Mouse (Mus musculus) heart, embryonic 14.5 days (tissue): ENCODE data around the gene Atp7b. TPM values are rescaled to one million over a fixed set of nuclear protein-coding genes. Genes with fewer than 3 reads are reported as not detected.

Source experiments
- ATAC-seq: fragments of 200-750 bp; cut with Nextera tagmentation; 2 replicates; pipeline ENCODE4 v1.8.0; 2017; ENCODE audit warnings: low read depth, moderate TSS enrichment; ENCODE audit not compliant: insufficient number of reproducible peaks, insufficient read depth, low FRiP score
- H3K27ac ChIP-seq, 2 experiments: fragments of 200-500 bp in 1 of 2; fragments of 300-500 bp in 1 of 2; sonication (generic) in 1 of 2; replicated peaks in 1 of 2; 2 replicates each; pipeline ENCODE4 v1.5.1; 2012 to 2014; ENCODE audit warnings: low read depth in 2 of 2, low read length in 2 of 2, control low read depth in 1 of 2, mild to moderate bottlenecking in 1 of 2, mixed read lengths in 1 of 2; ENCODE audit not compliant: control insufficient read depth in 1 of 2, insufficient read depth in 1 of 2
- H3K27me3 ChIP-seq: fragments of 300-500 bp; sonication (generic); 2 replicates; pipeline ENCODE4 v1.6.1; 2014; ENCODE audit warnings: mild to moderate bottlenecking, low read length, control low read depth; ENCODE audit not compliant: control insufficient read depth, insufficient read depth
- H3K36me3 ChIP-seq: fragments of 300-500 bp; sonication (generic); 2 replicates; pipeline ENCODE4 v1.6.1; 2014; ENCODE audit warnings: mild to moderate bottlenecking, control low read depth, low read length, mixed read lengths; ENCODE audit not compliant: control insufficient read depth, insufficient read depth
- H3K4me1 ChIP-seq, 2 experiments: fragments of 200-500 bp in 1 of 2; fragments of 300-500 bp in 1 of 2; sonication (generic) in 1 of 2; 2 replicates each; pipeline ENCODE4 v1.6.1; 2012 to 2014; ENCODE audit warnings: low read length in 2 of 2, control low read depth in 1 of 2, mixed read lengths in 1 of 2; ENCODE audit not compliant: control insufficient read depth in 2 of 2, insufficient read depth in 2 of 2
- H3K4me2 ChIP-seq: fragments of 300-500 bp; sonication (generic); 2 replicates; pipeline ENCODE4 v1.6.1; 2014; ENCODE audit warnings: mild to moderate bottlenecking, low read length
- H3K4me3 ChIP-seq, 2 experiments: fragments of 200-500 bp in 1 of 2; fragments of 300-500 bp in 1 of 2; sonication (generic) in 1 of 2; 2 replicates each; pipeline ENCODE4 v1.5.1; 2012 to 2014; ENCODE audit warnings: low read length in 2 of 2, mild to moderate bottlenecking in 2 of 2, control low read depth in 1 of 2, low read depth in 1 of 2, moderate library complexity in 1 of 2; ENCODE audit not compliant: control insufficient read depth in 1 of 2, insufficient read depth in 1 of 2
- H3K9ac ChIP-seq: fragments of 300-500 bp; sonication (generic); 2 replicates; pipeline ENCODE4 v1.6.1; 2014; ENCODE audit warnings: mild to moderate bottlenecking, low read length
- H3K9me3 ChIP-seq: fragments of 300-500 bp; sonication (generic); 2 replicates; pipeline ENCODE4 v1.6.1; 2016; ENCODE audit warnings: low read length, control low read depth; ENCODE audit not compliant: control insufficient read depth
- WGBS: fragments of 180-500 bp; shearing (Covaris S2); extraction: QIAGEN DNeasy Blood & Tissue Kit; methylation state at CpG from one replicate; pipeline ENCODE4 v1.1.7; 2014; 5-methylcytosine and 5-hydroxymethylcytosine counted together
- polyA plus RNA-seq: library from polyadenylated mRNA; unstranded; fragments of >200 nt; fragmentation: Nextera tagmentation; extraction: Ambion mirVana; gene quantifications from 2 replicates; pipeline ENCODE4 v1.2.1, GENCODE M21; 2014

Atp7b gene
- polyA plus RNA-seq, 1 experiment from 2014 or later, result 1.1 TPM

GRCm38 (mm10) chr8:21995181-21995580 lies 64.9 kb downstream of the Atp7b start:
- H3K27me3 ChIP-seq, result no peaks in the 10 kb centered on the region
- no peak overlapping the region for H3K9ac ChIP-seq
- H3K4me2 ChIP-seq, result no peak overlapping the region
- H3K4me1 ChIP-seq, result no peaks in the 10 kb centered on the region
- 46% methylated on average over 3 of the region's 3 CpGs for WGBS
- no peaks in the 10 kb centered on the region for H3K9me3 ChIP-seq
- H3K27ac ChIP-seq, result no peak overlapping the region
- no peak for ATAC-seq
- H3K36me3 ChIP-seq, result no peaks in the 10 kb centered on the region
- H3K4me3 ChIP-seq, result no peak overlapping the region

GRCm38 (mm10) chr8:21992184-21992583 lies 67.9 kb downstream of the Atp7b start:
- Histone ChIP-seq H3K9me3 (no peaks in the 10 kb centered on the region), H3K4me3 (no peak overlapping the region), H3K27ac (no peak overlapping the region), H3K36me3 (no peaks in the 10 kb centered on the region), H3K4me2 (no peak overlapping the region), H3K9ac (no peak overlapping the region), H3K4me1 (no peaks in the 10 kb centered on the region), H3K27me3 (no peaks in the 10 kb centered on the region)
- WGBS, result 19% methylated on average over 6 of the region's 6 CpGs
- no peak for ATAC-seq

GRCm38 (mm10) chr8:21981664-21982337 lies 78.3 kb downstream of the Atp7b start:
- Histone ChIP-seq H3K36me3 (no peaks in the 10 kb centered on the region), H3K4me3 (no peak overlapping the region), H3K4me2 (no peak overlapping the region), H3K9ac (no peak overlapping the region), H3K27ac (no peak overlapping the region), H3K4me1 (no peaks in the 10 kb centered on the region), H3K27me3 (no peaks in the 10 kb centered on the region), H3K9me3 (no peaks in the 10 kb centered on the region)
- 56% methylated on average over 8 of the region's 8 CpGs for WGBS
- no peak for ATAC-seq

- no peak overlapping the region for H3K4me3 ChIP-seq
- H3K9me3 ChIP-seq, result no peaks in the 10 kb centered on the region
- ATAC-seq, result no peak
- H3K4me1 ChIP-seq, result no peaks in the 10 kb centered on the region
- no peak overlapping the region for H3K9ac ChIP-seq
- no peak overlapping the region for H3K27ac ChIP-seq
- WGBS, result 60% methylated on average over 4 of the region's 4 CpGs
- no peaks in the 10 kb centered on the region for H3K27me3 ChIP-seq
- no peak overlapping the region for H3K4me2 ChIP-seq
- H3K36me3 ChIP-seq, result no peaks in the 10 kb centered on the region
These were observed 81.9 kb downstream of the Atp7b start for GRCm38 (mm10) chr8:21978193-21978592.

- Histone ChIP-seq H3K4me3 (no peak within 1 kb of the TSS), H3K9ac (no peak within 1 kb of the TSS), H3K27me3 (no peaks in the 10 kb centered on the region), H3K36me3 (no peaks in the 10 kb centered on the region), H3K27ac (no peak within 1 kb of the TSS), H3K4me1 (no peaks in the 10 kb centered on the region), H3K9me3 (no peaks in the 10 kb centered on the region), H3K4me2 (no peak within 1 kb of the TSS)
- WGBS, result 81% methylated on average over 3 of the region's 3 CpGs
- ATAC-seq, result no peak
These were observed 90.6 kb downstream of the Atp7b start, which contains the start of gene Ccdc70 for GRCm38 (mm10) chr8:21969475-21969874. Gene Ccdc70 (plus strand): TSS chr8:21969775.

- Histone ChIP-seq H3K27me3 (no peaks in the 10 kb centered on the region), H3K4me2 (no peak overlapping the region), H3K27ac (no peak overlapping the region), H3K4me3 (no peak overlapping the region), H3K4me1 (no peaks in the 10 kb centered on the region), H3K36me3 (no peaks in the 10 kb centered on the region), H3K9me3 (no peaks in the 10 kb centered on the region), H3K9ac (no peak overlapping the region)
- no peak for ATAC-seq
- 68% methylated on average over 1 of the region's 1 CpGs for WGBS
These were observed 93.5 kb downstream of the Atp7b start for GRCm38 (mm10) chr8:21966646-21967045.

GRCm38 (mm10) chr8:21958414-21958813 lies 101.7 kb downstream of the Atp7b start, which contains the start of gene Fam90a1a:
Gene Fam90a1a (plus strand): TSS chr8:21958714.
- Histone ChIP-seq H3K27me3 (no peaks in the 10 kb centered on the region), H3K4me1 (peaks cover 0 to 2% of the 10 kb centered on the region in 2 experiments; a peak in 1 of 4 replicates), H3K9me3 (no peaks in the 10 kb centered on the region), H3K9ac (no peak within 1 kb of the TSS), H3K4me2 (no peak within 1 kb of the TSS), H3K36me3 (no peaks in the 10 kb centered on the region), H3K27ac (no peak within 1 kb of the TSS), H3K4me3 (no peak within 1 kb of the TSS)
- no peak for ATAC-seq
- 85% methylated on average over 2 of the region's 2 CpGs for WGBS

GRCm38 (mm10) chr8:21956336-21956735 lies 103.8 kb downstream of the Atp7b start:
- WGBS, result 85% methylated on average over 3 of the region's 3 CpGs
- H3K27ac ChIP-seq, result no peak overlapping the region

More at GRCm38 (mm10) chr8:21956336-21956735, 103.8 kb downstream of the Atp7b start:
- no peaks in the 10 kb centered on the region for H3K27me3 ChIP-seq
- H3K9me3 ChIP-seq, result no peaks in the 10 kb centered on the region
- no peak overlapping the region for H3K4me3 ChIP-seq
- H3K4me1 ChIP-seq, result peaks cover 0 to 2% of the 10 kb centered on the region in 2 experiments; a peak in 1 of 4 replicates
- H3K36me3 ChIP-seq, result no peaks in the 10 kb centered on the region
- H3K9ac ChIP-seq, result no peak overlapping the region
- no peak for ATAC-seq
- H3K4me2 ChIP-seq, result no peak overlapping the region
